Mouse (Mus musculus) lung, postnatal 0 days (tissue): Measurements from ENCODE around the gene BC037034.

Experiments used
- CTCF ChIP-seq: IDR thresholded peaks from 2 replicates; pipeline ENCODE4 v1.5.1; 2016; ENCODE audit warnings: antibody characterized with exemption, mild to moderate bottlenecking
- EP300 ChIP-seq: IDR thresholded peaks from 2 replicates; pipeline ENCODE4 v1.6.1; 2016; ENCODE audit warnings: antibody characterized with exemption, mild to moderate bottlenecking, control low read depth

DNA sequence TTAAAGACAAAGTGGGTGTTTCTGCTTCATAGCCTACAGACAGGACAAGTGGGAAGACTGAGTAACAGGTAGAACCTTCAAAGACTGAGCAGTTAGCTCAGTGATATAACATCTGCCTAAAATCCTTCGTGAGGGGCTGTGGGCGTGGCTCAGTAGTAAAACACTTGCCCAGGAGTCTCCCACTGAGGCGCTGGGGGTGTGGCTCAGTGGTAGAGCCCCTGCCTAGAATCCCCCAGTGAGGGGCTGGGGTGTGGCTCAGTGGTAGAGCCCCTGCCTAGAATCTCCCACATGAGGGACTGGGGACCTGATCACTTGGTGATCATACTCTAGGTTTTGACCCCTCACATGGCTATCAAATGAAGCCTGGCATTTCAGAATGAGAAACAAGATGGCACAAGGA, 5.8 kb downstream of the BC037034 start:
- TF ChIP-seq EP300 (no peak), CTCF (no peak)
